Mouse (Mus musculus) intestine, embryonic 16.5 days (tissue): ENCODE data around the gene Errfi1. TPM values are rescaled to one million over a fixed set of nuclear protein-coding genes. Genes with fewer than 3 reads are reported as not detected.

ENCODE experiments used
- ATAC-seq: fragments of 200-750 bp; cut with Nextera tagmentation; 2 replicates; pipeline ENCODE4 v1.8.0; 2017; ENCODE audit warnings: moderate TSS enrichment, moderate library complexity
- H3K27ac ChIP-seq: fragments of 300-500 bp; sonication (generic); 2 replicates; pipeline ENCODE4 v1.5.1; 2014; ENCODE audit warnings: mild to moderate bottlenecking, low read length
- H3K27me3 ChIP-seq: fragments of 300-500 bp; sonication (generic); replicated peaks from 2 replicates; pipeline ENCODE4 v1.6.1; 2014; ENCODE audit warnings: low read length, control low read depth, mixed read lengths; ENCODE audit not compliant: control insufficient read depth, insufficient read depth
- H3K36me3 ChIP-seq: fragments of 300-500 bp; sonication (generic); 2 replicates; pipeline ENCODE4 v1.6.1; 2014; ENCODE audit warnings: low read length, control low read depth; ENCODE audit not compliant: control insufficient read depth, insufficient read depth
- H3K4me1 ChIP-seq: fragments of 300-500 bp; sonication (generic); 2 replicates; pipeline ENCODE4 v1.6.1; 2014; ENCODE audit warnings: low read length, control low read depth, mixed read lengths; ENCODE audit not compliant: control insufficient read depth, insufficient read depth
- H3K4me2 ChIP-seq: fragments of 300-500 bp; sonication (generic); 2 replicates; pipeline ENCODE4 v1.6.1; 2014; ENCODE audit warnings: low read depth, low read length, control low read depth
- H3K4me3 ChIP-seq: fragments of 300-500 bp; sonication (generic); 2 replicates; pipeline ENCODE4 v1.5.1; 2014; ENCODE audit warnings: mild to moderate bottlenecking, low read length
- H3K9ac ChIP-seq: fragments of 300-500 bp; sonication (generic); 2 replicates; pipeline ENCODE4 v1.6.1; 2014; ENCODE audit warnings: low read depth, low read length
- H3K9me3 ChIP-seq: fragments of 300-500 bp; sonication (generic); 2 replicates; pipeline ENCODE4 v1.6.1; 2016; ENCODE audit warnings: low read length, control low read depth; ENCODE audit not compliant: control insufficient read depth
- WGBS: fragments of 180-500 bp; shearing (Covaris S2); extraction: QIAGEN DNeasy Blood & Tissue Kit; methylation state at CpG from one replicate; pipeline ENCODE4 v1.1.7; 2014; 5-methylcytosine and 5-hydroxymethylcytosine counted together
- polyA plus RNA-seq: library from polyadenylated mRNA; unstranded; fragments of >200 nt; fragmentation: Nextera tagmentation; extraction: Ambion mirVana; gene quantifications from 2 replicates; pipeline ENCODE4 v1.2.1, GENCODE M21; 2015

Gene Errfi1
- polyA plus RNA-seq, 1 experiment from 2014 or later, result 28.0 TPM

DNA sequence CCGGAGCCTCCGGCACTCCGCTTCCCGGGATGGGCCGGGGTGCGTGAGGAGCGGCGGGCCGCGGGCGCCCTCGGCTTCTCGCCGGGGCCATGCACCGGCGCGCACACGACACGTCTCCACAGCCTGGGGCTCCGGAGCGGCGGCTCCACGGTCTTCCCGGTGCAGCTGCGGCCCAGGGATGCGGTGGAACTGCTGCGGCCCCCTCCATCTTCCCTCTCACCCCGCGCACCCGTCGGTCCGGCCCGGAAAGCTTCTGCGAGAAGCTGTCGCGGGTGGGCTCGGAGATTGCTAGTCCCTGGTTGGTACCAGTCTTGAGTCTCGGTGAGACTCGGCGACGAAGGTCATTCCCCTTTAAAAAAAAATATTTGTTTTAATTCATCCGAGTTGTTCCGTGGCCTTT is 1.6 kb downstream of the Errfi1 start:
- 0% methylated on average over 21 of the region's 43 CpGs for WGBS
- no peaks in the 10 kb centered on the region for H3K27me3 ChIP-seq
- peak overlapping the region; percentile 99 for H3K9ac ChIP-seq
- peak overlapping the region; percentile 99 for H3K27ac ChIP-seq
- peak; percentile 48 for ATAC-seq
- H3K4me3 ChIP-seq, result peak overlapping the region; percentile 89
- peaks cover 12% of the 10 kb centered on the region for H3K4me1 ChIP-seq
- H3K4me2 ChIP-seq, result peak overlapping the region; percentile 63
- no peaks in the 10 kb centered on the region for H3K9me3 ChIP-seq
- no peaks in the 10 kb centered on the region for H3K36me3 ChIP-seq

DNA sequence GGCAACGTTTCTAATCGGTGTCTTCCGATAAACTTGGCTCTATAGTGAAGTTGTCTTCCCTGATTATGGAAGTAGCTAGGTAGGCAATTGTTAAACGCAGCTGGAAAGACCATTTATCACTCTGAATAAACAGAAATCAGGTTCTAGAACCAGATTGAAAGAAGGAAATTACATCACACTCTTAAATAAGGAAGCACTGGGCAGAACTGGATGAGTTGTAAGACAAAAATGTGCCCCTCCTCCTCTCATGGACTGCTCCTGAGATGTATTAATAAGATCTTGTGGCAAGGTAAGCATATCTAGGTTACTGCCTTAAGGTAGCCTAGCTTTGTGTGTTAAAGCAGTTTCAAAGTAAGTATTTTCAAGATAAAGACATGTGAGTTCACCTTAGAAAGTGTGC is 6.8 kb downstream of the Errfi1 start:
- Histone ChIP-seq H3K4me3 (no peak overlapping the region), H3K27me3 (no peaks in the 10 kb centered on the region), H3K9ac (no peak overlapping the region), H3K4me1 (peaks cover 13% of the 10 kb centered on the region), H3K9me3 (no peaks in the 10 kb centered on the region), H3K27ac (no peak overlapping the region), H3K4me2 (no peak overlapping the region), H3K36me3 (no peaks in the 10 kb centered on the region)
- 53% methylated on average over 4 of the region's 4 CpGs for WGBS
- ATAC-seq, result no peak

DNA sequence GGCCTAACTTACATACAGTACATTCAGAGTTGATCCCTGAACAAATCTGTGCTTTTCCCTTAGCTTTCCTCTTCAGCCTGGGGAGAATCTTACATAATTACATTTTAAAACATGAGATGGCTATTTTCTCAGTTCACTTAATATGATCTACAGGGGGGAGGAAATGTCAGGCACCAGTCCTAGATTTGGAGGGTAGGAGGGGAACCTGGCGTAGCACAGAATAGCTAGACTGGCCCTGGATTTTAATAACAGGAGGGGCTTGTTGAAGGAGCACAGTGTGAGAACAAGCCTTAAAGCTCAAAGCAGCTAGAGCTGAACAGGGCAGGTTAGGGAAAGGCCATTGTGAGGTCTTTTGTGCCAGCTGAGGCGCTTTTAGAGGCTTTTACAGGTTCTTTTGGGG is 7.4 kb downstream of the Errfi1 start:
- H3K4me2 ChIP-seq, result no peak overlapping the region
- H3K36me3 ChIP-seq, result no peaks in the 10 kb centered on the region; the same call in 1 of the 2 replicates
- H3K9me3 ChIP-seq, result no peaks in the 10 kb centered on the region
- WGBS, result 86% methylated on average over 2 of the region's 2 CpGs
- ATAC-seq, result no peak
- H3K4me1 ChIP-seq, result peaks cover 13% of the 10 kb centered on the region
- H3K27ac ChIP-seq, result no peak overlapping the region
- no peak overlapping the region for H3K9ac ChIP-seq
- H3K4me3 ChIP-seq, result no peak overlapping the region
- no peaks in the 10 kb centered on the region for H3K27me3 ChIP-seq

DNA sequence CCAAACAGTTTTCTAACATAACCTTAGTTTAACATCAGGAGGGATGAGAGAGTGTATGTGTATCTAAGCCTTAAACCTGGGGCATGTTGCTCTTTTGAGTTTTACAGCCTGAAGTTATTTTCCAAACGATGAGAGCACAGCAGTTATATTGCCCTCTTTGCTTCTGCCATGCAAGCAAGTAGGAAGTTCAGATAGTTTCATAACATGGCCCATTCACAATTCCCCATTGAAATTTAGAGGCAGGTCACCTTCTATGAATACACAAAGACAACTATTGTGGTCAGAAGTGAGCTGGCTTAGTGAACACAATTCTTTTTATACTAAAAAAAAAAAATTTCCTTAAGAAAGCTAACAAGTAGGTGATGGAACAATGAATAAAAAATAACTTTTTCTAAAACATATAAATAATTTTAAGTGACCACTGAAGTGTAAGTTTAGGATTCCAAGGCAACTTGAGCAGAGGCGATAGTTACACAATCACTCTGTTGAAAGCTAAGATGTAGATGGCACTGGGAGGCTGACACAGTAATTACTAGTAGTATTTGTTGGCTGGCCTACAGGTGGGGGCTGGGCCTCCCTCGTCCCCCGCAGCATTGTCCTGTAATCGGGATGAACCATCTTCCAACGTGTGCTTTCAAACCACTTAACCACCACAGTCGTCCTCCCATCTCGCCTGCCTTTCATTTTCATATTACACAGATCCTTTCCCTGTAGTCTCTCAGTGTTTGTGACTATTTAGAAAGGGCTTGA is 9.1 kb downstream of the Errfi1 start:
- Histone ChIP-seq H3K36me3 (peaks cover 6% of the 10 kb centered on the region; the same call in 1 of the 2 replicates), H3K4me1 (peaks cover 8% of the 10 kb centered on the region; the same call in 1 of the 2 replicates), H3K27ac (no peak overlapping the region), H3K9ac (no peak overlapping the region), H3K9me3 (no peaks in the 10 kb centered on the region), H3K27me3 (no peaks in the 10 kb centered on the region), H3K4me2 (no peak overlapping the region), H3K4me3 (no peak overlapping the region)
- ATAC-seq, result no peak
- WGBS, result 56% methylated on average over 8 of the region's 8 CpGs

DNA sequence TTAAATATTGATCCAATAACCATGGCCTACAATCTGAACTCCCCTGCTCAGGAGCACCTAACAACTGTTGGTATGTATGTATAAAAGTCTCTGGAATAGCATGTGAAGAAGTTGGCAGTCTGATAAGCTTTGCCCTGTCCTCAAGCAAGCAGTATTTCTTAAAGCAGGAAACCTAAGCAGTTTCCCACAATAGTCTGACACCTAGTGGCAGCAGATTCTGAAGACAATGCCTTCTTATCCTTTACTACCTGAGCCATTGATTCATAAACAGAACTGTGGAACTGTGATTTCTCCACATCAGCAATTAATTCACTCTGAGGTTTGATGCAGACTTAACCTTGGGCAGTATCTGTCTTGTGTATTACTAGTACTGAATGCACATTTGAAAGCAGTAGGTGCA is 11.7 kb downstream of the Errfi1 start:
- Histone ChIP-seq H3K4me3 (no peak overlapping the region), H3K27ac (no peak overlapping the region), H3K4me2 (no peak overlapping the region), H3K9me3 (no peaks in the 10 kb centered on the region), H3K27me3 (no peaks in the 10 kb centered on the region), H3K36me3 (peaks cover 6% of the 10 kb centered on the region; the same call in 1 of the 2 replicates), H3K4me1 (peaks cover 8% of the 10 kb centered on the region; the same call in 1 of the 2 replicates), H3K9ac (no peak overlapping the region)
- no peak for ATAC-seq

DNA sequence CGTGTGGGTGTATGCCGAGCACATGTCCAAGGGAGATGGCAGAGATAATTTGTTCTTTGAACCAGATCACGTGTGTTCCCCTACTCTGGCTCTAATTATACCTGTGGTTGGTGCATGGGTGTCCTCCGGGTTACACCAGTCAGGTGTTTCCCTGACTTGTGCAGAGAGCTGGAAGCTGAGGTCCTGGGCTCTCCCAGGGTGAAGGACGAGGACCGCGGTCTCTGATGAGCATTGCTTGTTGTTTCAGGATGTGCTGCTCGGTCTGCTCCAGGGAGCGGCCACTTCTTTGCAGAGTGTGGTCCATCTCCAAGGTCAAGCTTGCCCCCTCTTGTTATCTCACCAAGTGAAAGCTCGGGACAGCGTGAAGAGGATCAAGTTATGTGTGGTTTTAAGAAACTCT is 12.3 kb downstream of the Errfi1 start:
- H3K4me3 ChIP-seq, result no peak overlapping the region
- no peak overlapping the region for H3K27ac ChIP-seq
- H3K9ac ChIP-seq, result no peak overlapping the region
- peaks cover 6% of the 10 kb centered on the region; the same call in 1 of the 2 replicates for H3K36me3 ChIP-seq
- H3K4me2 ChIP-seq, result no peak overlapping the region
- WGBS, result 84% methylated on average over 11 of the region's 11 CpGs
- no peaks in the 10 kb centered on the region for H3K9me3 ChIP-seq
- H3K27me3 ChIP-seq, result no peaks in the 10 kb centered on the region
- no peak for ATAC-seq
- H3K4me1 ChIP-seq, result peaks cover 12% of the 10 kb centered on the region; the same call in 1 of the 2 replicates

DNA sequence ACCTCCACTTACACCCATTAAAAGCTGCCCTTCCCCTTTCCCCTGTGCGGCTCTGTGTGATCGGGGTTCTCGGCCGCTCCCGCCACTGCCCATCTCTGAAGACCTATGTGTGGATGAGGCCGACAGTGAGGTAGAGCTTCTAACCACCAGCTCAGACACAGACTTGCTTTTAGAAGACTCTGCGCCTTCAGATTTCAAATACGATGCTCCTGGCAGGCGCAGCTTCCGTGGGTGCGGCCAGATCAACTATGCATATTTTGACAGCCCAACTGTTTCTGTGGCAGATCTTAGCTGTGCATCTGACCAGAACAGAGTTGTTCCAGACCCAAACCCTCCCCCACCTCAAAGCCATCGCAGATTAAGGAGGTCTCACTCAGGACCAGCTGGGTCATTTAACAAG is 12.8 kb downstream of the Errfi1 start:
- H3K9ac ChIP-seq, result no peak overlapping the region
- no peaks in the 10 kb centered on the region for H3K27me3 ChIP-seq
- no peak overlapping the region for H3K27ac ChIP-seq
- H3K4me2 ChIP-seq, result no peak overlapping the region
- 92% methylated on average over 12 of the region's 12 CpGs for WGBS
- no peak overlapping the region for H3K4me3 ChIP-seq
- no peak for ATAC-seq
- H3K9me3 ChIP-seq, result no peaks in the 10 kb centered on the region
- H3K36me3 ChIP-seq, result peaks cover 6% of the 10 kb centered on the region; the same call in 1 of the 2 replicates
- peaks cover 14% of the 10 kb centered on the region for H3K4me1 ChIP-seq

DNA sequence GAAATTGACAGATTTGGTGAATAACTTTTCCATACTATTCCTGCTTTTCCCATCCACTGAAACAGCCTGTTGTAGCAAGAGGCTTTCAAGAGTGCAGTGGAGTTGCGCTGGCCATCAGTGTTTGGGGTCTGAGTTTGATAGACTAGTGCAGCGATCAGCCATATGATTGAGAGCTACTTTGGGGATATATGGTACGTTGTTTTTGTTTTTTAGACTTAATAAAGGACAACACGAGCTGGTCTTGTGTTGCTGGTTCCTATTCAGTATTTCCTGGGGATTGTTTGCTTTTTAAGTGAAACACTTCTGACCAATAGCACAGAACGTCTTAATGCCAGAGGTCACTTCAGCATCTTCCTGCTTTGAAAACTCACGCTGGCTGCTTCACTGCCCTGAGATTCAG is 14.4 kb downstream of the Errfi1 start:
- Histone ChIP-seq H3K27me3 (no peaks in the 10 kb centered on the region), H3K9ac (no peak overlapping the region), H3K4me2 (no peak overlapping the region), H3K36me3 (peaks cover 6% of the 10 kb centered on the region; the same call in 1 of the 2 replicates), H3K4me3 (no peak overlapping the region), H3K4me1 (peaks cover 20% of the 10 kb centered on the region), H3K9me3 (no peaks in the 10 kb centered on the region), H3K27ac (no peak overlapping the region)
- 72% methylated on average over 6 of the region's 6 CpGs for WGBS
- ATAC-seq, result no peak

DNA sequence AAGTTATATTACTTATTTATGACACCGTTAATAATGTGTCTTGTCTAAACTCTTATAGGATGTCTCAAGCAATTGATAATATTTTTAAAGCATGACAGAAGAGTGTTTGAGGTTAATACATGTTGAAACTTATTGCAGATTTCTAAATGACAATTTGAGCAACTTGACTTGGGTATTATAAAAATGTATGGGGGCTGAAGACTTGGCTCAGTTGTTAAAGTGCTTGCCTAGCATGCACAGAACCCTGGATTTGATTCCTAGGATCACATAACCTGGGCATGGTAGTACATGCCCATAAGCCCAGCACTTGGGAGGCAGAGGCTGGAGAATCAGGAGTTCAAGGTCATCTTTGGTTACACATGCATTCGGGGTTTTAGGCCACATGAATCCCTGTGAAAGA is 15.1 kb downstream of the Errfi1 start:
- Histone ChIP-seq H3K27me3 (no peaks in the 10 kb centered on the region), H3K9ac (no peak overlapping the region), H3K36me3 (peaks cover 6% of the 10 kb centered on the region; the same call in 1 of the 2 replicates), H3K4me1 (peaks cover 20% of the 10 kb centered on the region), H3K9me3 (no peaks in the 10 kb centered on the region), H3K27ac (no peak overlapping the region), H3K4me3 (no peak overlapping the region), H3K4me2 (no peak overlapping the region)
- WGBS, result 77% methylated on average over 2 of the region's 2 CpGs
- no peak for ATAC-seq
